Mouse (Mus musculus): ENCODE data around the gene Sorl1. TPM values are rescaled to one million over a fixed set of nuclear protein-coding genes. Genes with fewer than 3 reads are reported as not detected.

The Sorl1 gene
- polyA plus RNA-seq, 1 experiment: 3.5 TPM

GRCm38 (mm10) chr9:42109837-42110451 lies 14.2 kb downstream of the Sorl1 start:
- no peak overlapping the region for H3K27ac ChIP-seq (ENCODE audit: insufficient read depth, low read length)
- no peak overlapping the region for H3K4me3 ChIP-seq (ENCODE audit: insufficient read depth, low read length)
- TF ChIP-seq POLR2A (IDR thresholded peaks at IDR 0.05; ENCODE audit: low read depth, low read length) (no peak), CTCF (IDR thresholded peaks at IDR 0.05; ENCODE audit: borderline replicate concordance, insufficient read depth, low read length) (no peak)
- H3K4me1 ChIP-seq (ENCODE audit: control insufficient read depth, insufficient read depth, low read length): peaks cover 11% of the 10 kb centered on the region

GRCm38 (mm10) chr9:42109131-42109530 lies 15.0 kb downstream of the Sorl1 start:
- Histone ChIP-seq H3K27ac (ENCODE audit: insufficient read depth, low read length) (0 out of 2 replicates have a peak overlapping the region, but pooled peaks have one; percentile 4), H3K4me1 (ENCODE audit: control insufficient read depth, insufficient read depth, low read length) (peaks cover 11% of the 10 kb centered on the region), H3K4me3 (ENCODE audit: insufficient read depth, low read length) (no peak overlapping the region)
- TF ChIP-seq CTCF (IDR thresholded peaks at IDR 0.05; ENCODE audit: borderline replicate concordance, insufficient read depth, low read length) (no peak), POLR2A (IDR thresholded peaks at IDR 0.05; ENCODE audit: low read depth, low read length) (no peak)

- TF ChIP-seq POLR2A (IDR thresholded peaks at IDR 0.05; ENCODE audit: low read depth, low read length) (no peak), CTCF (IDR thresholded peaks at IDR 0.05; ENCODE audit: borderline replicate concordance, insufficient read depth, low read length) (no peak)
- H3K4me3 ChIP-seq (ENCODE audit: insufficient read depth, low read length): no peak overlapping the region
- no peak overlapping the region for H3K27ac ChIP-seq (ENCODE audit: insufficient read depth, low read length)
Observed at GRCm38 (mm10) chr9:42108369-42108951, 15.6 kb downstream of the Sorl1 start.

GRCm38 (mm10) chr9:42107062-42107461 lies 17.0 kb downstream of the Sorl1 start:
- no peak overlapping the region for H3K27ac ChIP-seq (ENCODE audit: insufficient read depth, low read length)
- no peak for TF ChIP-seq POLR2A (IDR thresholded peaks at IDR 0.05; ENCODE audit: low read depth, low read length)
- no peak for TF ChIP-seq CTCF (IDR thresholded peaks at IDR 0.05; ENCODE audit: borderline replicate concordance, insufficient read depth, low read length)
- H3K4me1 ChIP-seq (ENCODE audit: control insufficient read depth, insufficient read depth, low read length): peaks cover 11% of the 10 kb centered on the region
- H3K4me3 ChIP-seq (ENCODE audit: insufficient read depth, low read length): no peak overlapping the region

More at GRCm38 (mm10) chr9:42108369-42108951, 15.6 kb downstream of the Sorl1 start:
- H3K4me1 ChIP-seq (ENCODE audit: control insufficient read depth, insufficient read depth, low read length): peaks cover 11% of the 10 kb centered on the region

- TF ChIP-seq POLR2A (IDR thresholded peaks at IDR 0.05; ENCODE audit: low read depth, low read length) (no peak), CTCF (IDR thresholded peaks at IDR 0.05; ENCODE audit: borderline replicate concordance, insufficient read depth, low read length) (no peak)
- no peak overlapping the region for H3K27ac ChIP-seq (ENCODE audit: insufficient read depth, low read length)
- no peak overlapping the region for H3K4me3 ChIP-seq (ENCODE audit: insufficient read depth, low read length)
- H3K4me1 ChIP-seq (ENCODE audit: control insufficient read depth, insufficient read depth, low read length): peaks cover 11% of the 10 kb centered on the region
Observed at GRCm38 (mm10) chr9:42106305-42106704, 17.8 kb downstream of the Sorl1 start.

GRCm38 (mm10) chr9:42103546-42103945 lies 20.6 kb downstream of the Sorl1 start:
- TF ChIP-seq POLR2A (IDR thresholded peaks at IDR 0.05; ENCODE audit: low read depth, low read length): no peak
- TF ChIP-seq CTCF (IDR thresholded peaks at IDR 0.05; ENCODE audit: borderline replicate concordance, insufficient read depth, low read length): no peak

GRCm38 (mm10) chr9:42102013-42102412 lies 22.1 kb downstream of the Sorl1 start:
- H3K27ac ChIP-seq (ENCODE audit: insufficient read depth, low read length): no peak overlapping the region
- TF ChIP-seq POLR2A (IDR thresholded peaks at IDR 0.05; ENCODE audit: low read depth, low read length) (no peak), CTCF (IDR thresholded peaks at IDR 0.05; ENCODE audit: borderline replicate concordance, insufficient read depth, low read length) (no peak)
- no peaks in the 10 kb centered on the region for H3K4me1 ChIP-seq (ENCODE audit: control insufficient read depth, insufficient read depth, low read length)
- no peak overlapping the region for H3K4me3 ChIP-seq (ENCODE audit: insufficient read depth, low read length)

More at GRCm38 (mm10) chr9:42103546-42103945, 20.6 kb downstream of the Sorl1 start:
- Histone ChIP-seq H3K27ac (ENCODE audit: insufficient read depth, low read length) (no peak overlapping the region), H3K4me3 (ENCODE audit: insufficient read depth, low read length) (no peak overlapping the region), H3K4me1 (ENCODE audit: control insufficient read depth, insufficient read depth, low read length) (peaks cover 4% of the 10 kb centered on the region)

GRCm38 (mm10) chr9:42101266-42101665 lies 22.8 kb downstream of the Sorl1 start:
- H3K4me1 ChIP-seq (ENCODE audit: control insufficient read depth, insufficient read depth, low read length): no peaks in the 10 kb centered on the region
- no peak for TF ChIP-seq POLR2A (IDR thresholded peaks at IDR 0.05; ENCODE audit: low read depth, low read length)
- no peak for TF ChIP-seq CTCF (IDR thresholded peaks at IDR 0.05; ENCODE audit: borderline replicate concordance, insufficient read depth, low read length)
- H3K4me3 ChIP-seq (ENCODE audit: insufficient read depth, low read length): no peak overlapping the region
- no peak overlapping the region for H3K27ac ChIP-seq (ENCODE audit: insufficient read depth, low read length)

GRCm38 (mm10) chr9:42100618-42101210 lies 23.4 kb downstream of the Sorl1 start:
- H3K4me1 ChIP-seq (ENCODE audit: control insufficient read depth, insufficient read depth, low read length): no peaks in the 10 kb centered on the region
- H3K27ac ChIP-seq (ENCODE audit: insufficient read depth, low read length): no peak overlapping the region
- TF ChIP-seq POLR2A (IDR thresholded peaks at IDR 0.05; ENCODE audit: low read depth, low read length): no peak
- no peak for TF ChIP-seq CTCF (IDR thresholded peaks at IDR 0.05; ENCODE audit: borderline replicate concordance, insufficient read depth, low read length)
- no peak overlapping the region for H3K4me3 ChIP-seq (ENCODE audit: insufficient read depth, low read length)
